Mouse (Mus musculus): Measurements from ENCODE around the gene Mrpl12. TPM values are rescaled to one million over a fixed set of nuclear protein-coding genes. Genes with fewer than 3 reads are reported as not detected.
A peak's percentile ranks its signal among the peaks of the same experiment; 100 is the strongest.

Mrpl12 gene
- total RNA-seq (2022): 100 to 1,000 TPM; 233 to 251 (median 242) TPM

- peak; percentile 91 for DNase-seq (ENCODE audit: low spot score)
These were observed at the start of gene Mrpl12 for GRCm38 (mm10) chr11:120484265-120484981. Gene Mrpl12, plus strand, starts transcription at chr11:120484613.

- peak; percentile 85 for DNase-seq (ENCODE audit: low spot score)
These were observed 47.1 kb upstream of the Mrpl12 start, which contains the start of gene Nploc4 for GRCm38 (mm10) chr11:120437152-120437856. Gene Nploc4, minus strand, starts transcription at chr11:120437708.

GRCm38 (mm10) chr11:120437857-120438385, 46.5 kb upstream of the Mrpl12 start:
- no peak for DNase-seq (ENCODE audit: low spot score)

GRCm38 (mm10) chr11:120442344-120442743, 42.1 kb upstream of the Mrpl12 start, which contains the start of gene Tspan10:
Gene Tspan10, plus strand, starts transcription at chr11:120442644.
- DNase-seq (ENCODE audit: low spot score): no peak

GRCm38 (mm10) chr11:120442765-120443280, 41.6 kb upstream of the Mrpl12 start:
- no peak for DNase-seq (ENCODE audit: low spot score)

GRCm38 (mm10) chr11:120444106-120444505, 40.3 kb upstream of the Mrpl12 start:
- DNase-seq (ENCODE audit: low spot score): no peak

GRCm38 (mm10) chr11:120445475-120445874, 38.9 kb upstream of the Mrpl12 start:
- no peak for DNase-seq (ENCODE audit: low spot score)

- DNase-seq (ENCODE audit: low spot score): no peak
These were observed 37.2 kb upstream of the Mrpl12 start for GRCm38 (mm10) chr11:120447179-120447578.

GRCm38 (mm10) chr11:120452246-120452645, 32.2 kb upstream of the Mrpl12 start:
- DNase-seq (ENCODE audit: low spot score): no peak

GRCm38 (mm10) chr11:120453306-120453705, 31.1 kb upstream of the Mrpl12 start, which contains the start of gene Pde6g:
Gene Pde6g, minus strand, starts transcription at chr11:120453500.
- DNase-seq (ENCODE audit: low spot score): no peak

- DNase-seq (ENCODE audit: low spot score): no peak
These were observed 29.4 kb upstream of the Mrpl12 start for GRCm38 (mm10) chr11:120454965-120455364.

GRCm38 (mm10) chr11:120455413-120455812, 29.0 kb upstream of the Mrpl12 start:
- no peak for DNase-seq (ENCODE audit: low spot score)

GRCm38 (mm10) chr11:120457370-120457769, 27.0 kb upstream of the Mrpl12 start:
- DNase-seq (ENCODE audit: low spot score): no peak

GRCm38 (mm10) chr11:120457772-120458751, 26.4 kb upstream of the Mrpl12 start, which contains the start of the genes Oxld1 and Ccdc137:
Gene Oxld1, minus strand, starts transcription at chr11:120458068.
Gene Ccdc137, plus strand, starts transcription at chr11:120458115.
- DNase-seq (ENCODE audit: low spot score): peak; percentile 81

GRCm38 (mm10) chr11:120458847-120459597, 25.4 kb upstream of the Mrpl12 start:
- DNase-seq (ENCODE audit: low spot score): no peak

- DNase-seq (ENCODE audit: low spot score): no peak
These were observed 20.9 kb upstream of the Mrpl12 start for GRCm38 (mm10) chr11:120463536-120463935.

- DNase-seq (ENCODE audit: low spot score): no peak
These were observed 20.0 kb upstream of the Mrpl12 start for GRCm38 (mm10) chr11:120464365-120464764.

- DNase-seq (ENCODE audit: low spot score): no peak
These were observed 18.9 kb upstream of the Mrpl12 start for GRCm38 (mm10) chr11:120465521-120465920.

GRCm38 (mm10) chr11:120467051-120467735, 17.2 kb upstream of the Mrpl12 start, which contains the start of gene Arl16:
Gene Arl16, minus strand, starts transcription at chr11:120467607.
- DNase-seq (ENCODE audit: low spot score): peak; percentile 93

GRCm38 (mm10) chr11:120467736-120468092, 16.7 kb upstream of the Mrpl12 start:
- DNase-seq (ENCODE audit: low spot score): no peak

Data from heart, adult 8-10 months (tissue).